Mouse (Mus musculus) thymus, adult 2 months (tissue): ENCODE measurements at regions not wholly inside any gene's neighbourhood (a gene's known extent, or its start where the extent isn't known, plus 50 kb on each side); places are given as distances from the start of the nearest gene placed in this dataset.
"Not testable (repeated sequence)": the region's sequence is repeated elsewhere in the genome, so short reads cannot be mapped to it uniquely, and the experiment has no call there.

Experiments
- CTCF ChIP-seq: fragments of 200-500 bp; IDR thresholded peaks from 2 replicates; pipeline ENCODE4 v1.5.1; 2012; ENCODE audit warnings: mild to moderate bottlenecking, control low read depth, low read length, moderate library complexity, borderline replicate concordance; ENCODE audit not compliant: control insufficient read depth, poor library complexity, insufficient read depth; ENCODE audit errors: extremely low read depth
- POLR2A ChIP-seq: fragments of 200-500 bp; IDR thresholded peaks from 2 replicates; pipeline ENCODE4 v1.6.1; 2012; ENCODE audit warnings: mild to moderate bottlenecking, low read length, control low read depth, moderate library complexity; ENCODE audit not compliant: control insufficient read depth, poor library complexity, insufficient read depth; ENCODE audit errors: extremely low read depth

DNA sequence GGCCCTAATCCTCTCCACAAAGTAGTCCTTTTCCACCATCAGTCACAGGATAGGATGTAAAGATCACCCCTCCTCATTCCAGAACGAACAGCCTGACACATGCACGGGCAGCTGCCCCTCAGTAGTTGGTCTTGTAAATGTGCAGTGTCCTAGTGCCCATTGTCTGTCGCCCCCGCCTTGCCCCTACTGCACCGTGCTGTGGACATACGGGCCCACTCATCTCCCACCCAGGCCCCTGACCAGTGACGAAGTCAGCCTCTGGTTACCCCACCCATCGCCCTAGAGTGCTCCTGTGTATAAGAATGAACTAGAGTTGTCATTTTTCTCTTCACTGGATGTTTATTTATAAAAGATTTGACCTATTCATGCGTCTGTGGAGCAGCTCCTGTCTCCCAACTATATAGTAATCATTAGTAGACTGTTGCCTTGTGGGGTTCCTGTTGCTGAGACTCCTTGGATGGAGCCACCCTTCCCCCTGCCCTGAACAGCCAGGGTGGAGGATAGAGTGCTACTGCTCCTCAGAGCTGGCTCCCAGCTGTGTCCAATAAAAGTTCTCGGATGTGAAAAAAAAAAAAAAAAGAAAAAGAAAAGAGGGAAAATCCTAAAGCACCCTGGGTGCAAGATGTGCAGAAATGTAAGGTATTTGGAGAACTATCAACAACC lies 64.0 kb upstream of the Trim24 start:
- not testable (repeated sequence) for TF ChIP-seq CTCF, POLR2A
